ENCODE assay signal across 15 mouse cellular contexts in genomic region chr19:7178841-7179452, GRCm38 (mm10). TPM values are rescaled to one million over a fixed set of nuclear protein-coding genes. Genes with fewer than 3 reads are reported as not detected.
DNase-seq lines count a peak whose midpoint lies in the region; TF ChIP-seq lines count a peak whose summit lies in the region.
"Had no signal": no experiment of that assay in that cellular context is flagged by ENCODE, and none has a peak within 500 bp of the region (broad histone marks: within the 10 kb centered on the region; RNA-seq: fewer than 3 reads in every experiment).

No protein-coding gene starts in this region.

- DNase-seq in adrenal gland, adult 2 months = peak; percentile 42
- DNase-seq in adrenal gland, adult (ENCODE audit: inconsistent age in 2 of 2, low spot score in 1 of 2) = no peak
- DNase-seq in thymus, adult 2 months = no peak
- no peak for DNase-seq in thymus, postnatal 0 days (ENCODE audit: low spot score)
- DNase-seq in kidney, adult 2 months = peak; percentile 91
- DNase-seq in lung, postnatal 10 days = no peak
- no peak for DNase-seq in lung, postnatal 14 days
- DNase-seq: liver, embryonic 13.5 days; right cerebral cortex, postnatal 4 days; thymus, postnatal 36 days had no signal

- no peak for TF ChIP-seq POLR2A in thymus, adult 2 months (IDR thresholded peaks at IDR 0.05; ENCODE audit: control insufficient read depth, extremely low read depth, insufficient read depth, low read length, poor library complexity)
- peak; percentile 26 for TF ChIP-seq POLR2A in kidney, adult 2 months (IDR thresholded peaks at IDR 0.05; ENCODE audit: low read depth, low read length)
- no peak for TF ChIP-seq POLR2A in myocyte (IDR thresholded peaks at IDR 0.05; ENCODE audit: insufficient read length, low read depth)

- H3K79me2 ChIP-seq in myocyte (ENCODE audit: control insufficient read depth, insufficient read depth) = no peaks in the 10 kb centered on the region

- TF ChIP-seq CTCF in thymus, adult 2 months (IDR thresholded peaks at IDR 0.05; ENCODE audit: borderline replicate concordance, control insufficient read depth, extremely low read depth, insufficient read depth, low read length, poor library complexity) = 0 out of 2 replicates have a peak, but pooled peaks have one; percentile 13
- TF ChIP-seq CTCF in kidney, adult 2 months (conservative IDR thresholded peaks at IDR 0.05; ENCODE audit: insufficient read depth, insufficient read length, low read depth, low read length) = no peak

- peaks cover 36% of the 10 kb centered on the region for H3K4me1 ChIP-seq in thymus, adult 2 months (replicated peaks; ENCODE audit: control insufficient read depth, insufficient read depth, low read length)
- H3K4me1 ChIP-seq in kidney, adult 2 months (ENCODE audit: control insufficient read depth, insufficient read depth, low read length) = peaks cover 45% of the 10 kb centered on the region

- H3K27me3 ChIP-seq in thymus, adult 2 months (ENCODE audit: control insufficient read depth, insufficient read depth, low read length) = no peaks in the 10 kb centered on the region
- no peaks in the 10 kb centered on the region for H3K27me3 ChIP-seq in kidney, adult 2 months (replicated peaks; ENCODE audit: control insufficient read depth, insufficient read depth, low read length)
- no peaks in the 10 kb centered on the region for H3K27me3 ChIP-seq in myocyte (ENCODE audit: control insufficient read depth, insufficient read depth, insufficient read length)

- no peak overlapping the region for H3K4me3 ChIP-seq in thymus, adult 2 months (ENCODE audit: control insufficient read depth, insufficient read depth, low read length)
- H3K4me3 ChIP-seq in kidney, adult 2 months (ENCODE audit: insufficient read depth, low read depth, low read length) = no peak overlapping the region
- H3K4me3 ChIP-seq in myocyte = no peak overlapping the region
- H3K4me3 ChIP-seq: liver, embryonic 13.5 days; megakaryocyte, embryonic 14.5 days; neural tube, embryonic 15.5 days had no signal

- no peak overlapping the region for H3K27ac ChIP-seq in thymus, adult 2 months (ENCODE audit: control insufficient read depth, insufficient read depth, low read length)
- peak overlapping the region; percentile 75 for H3K27ac ChIP-seq in kidney, adult 2 months (ENCODE audit: insufficient read depth, low read depth, low read length)
- H3K27ac ChIP-seq: hindbrain, embryonic 14.5 days; liver, embryonic 13.5 days; neural tube, embryonic 15.5 days had no signal

- no peaks in the 10 kb centered on the region for H3K36me3 ChIP-seq in thymus, adult 2 months (ENCODE audit: control insufficient read depth, insufficient read depth, low read length)
- no peaks in the 10 kb centered on the region for H3K36me3 ChIP-seq in kidney, adult 2 months (ENCODE audit: control insufficient read depth, insufficient read depth, low read length)
- no peaks in the 10 kb centered on the region for H3K36me3 ChIP-seq in myocyte (ENCODE audit: control insufficient read depth, insufficient read depth)
- H3K36me3 ChIP-seq: G1E; liver, embryonic 13.5 days; neural tube, embryonic 15.5 days had no signal

- 31% methylated on average over 3 of the region's 3 CpGs for WGBS in thymus, adult 2 months
- WGBS in kidney, adult 2 months = 31% methylated on average over 3 of the region's 3 CpGs

- H3ac ChIP-seq in myocyte (ENCODE audit: control insufficient read depth, insufficient read length) = no peak overlapping the region

- peak overlapping the region; percentile 42 for H3K4me2 ChIP-seq in myocyte (ENCODE audit: low read depth)
- H3K4me2 ChIP-seq: hindbrain, embryonic 14.5 days; liver, embryonic 13.5 days; neural tube, embryonic 15.5 days had no signal

TF ChIP-seq in myocyte, 11 proteins besides CTCF, POLR2A, EP300 and RAD21:
- TF ChIP-seq CEBPB (IDR thresholded peaks at IDR 0.05; ENCODE audit: insufficient read depth, poor library complexity, severe bottlenecking) (no peak), USF1 (IDR thresholded peaks at IDR 0.05; ENCODE audit: low read depth) (no peak), E2F4 (IDR thresholded peaks at IDR 0.05; ENCODE audit: insufficient read depth) (no peak), TCF3 (IDR thresholded peaks at IDR 0.05; ENCODE audit: insufficient read length, low read depth) (peak; percentile 78), SRF (IDR thresholded peaks at IDR 0.05; ENCODE audit: control insufficient read depth, insufficient read length, low read depth) (peak; percentile 6), MYOD1 (IDR thresholded peaks at IDR 0.05; ENCODE audit: control insufficient read depth in 1 of 3, insufficient read length in 2 of 3, low read depth in 2 of 3) (peak in 2 of 3 experiments; percentile 95 to 98), MYOG (IDR thresholded peaks at IDR 0.05; ENCODE audit: control insufficient read depth in 1 of 3, insufficient read depth in 1 of 3, insufficient read length in 2 of 3, low read depth in 2 of 3) (peak; percentile 73 to 98 (median 96)), TCF12 (IDR thresholded peaks at IDR 0.05; ENCODE audit: insufficient read depth, poor library complexity, severe bottlenecking) (peak; percentile 92)

RNA-seq across cellular contexts. Expression of gene Otub1, which starts 27.2 kb away (rescaled TPM):
- 100 to 1,000 TPM; 130 to 138 TPM for total RNA-seq in adrenal gland, adult 2 months (2021)
- polyA plus RNA-seq in adrenal gland, adult 2 months (2012; rRNA removed) = 139 and 141 TPM in 2 replicates
- 176 and 191 TPM in 2 replicates for polyA plus RNA-seq in thymus, adult 2 months (2012; rRNA removed)
- polyA plus RNA-seq in thymus, postnatal 0 days (2015; fragmentation: Nextera tagmentation; extraction: Ambion mirVana) = 166 TPM in 2 replicates
- polyA plus RNA-seq in kidney, adult 2 months (2012; rRNA removed) = 122 and 126 TPM in 2 replicates
- 112 TPM for polyA plus RNA-seq in myocyte (2012; fragmentation: generic; extraction: Trizol)

RNA-seq across cellular contexts. Expression of gene Cox8a, which starts 38.5 kb away (rescaled TPM):
- total RNA-seq in adrenal gland, adult 2 months (2021) = 1,000 to 10,000 TPM; 1,087 to 1,191 TPM
- 2,774 and 3,841 TPM in 2 replicates for polyA plus RNA-seq in adrenal gland, adult 2 months (2012; rRNA removed)
- 1,690 and 1,818 TPM in 2 replicates for polyA plus RNA-seq in thymus, adult 2 months (2012; rRNA removed)
- polyA plus RNA-seq in thymus, postnatal 0 days (2015; fragmentation: Nextera tagmentation; extraction: Ambion mirVana) = 1,177 and 1,274 TPM in 2 replicates
- 3,607 and 3,750 TPM in 2 replicates for polyA plus RNA-seq in kidney, adult 2 months (2012; rRNA removed)
- 1,011 TPM for polyA plus RNA-seq in myocyte (2012; fragmentation: generic; extraction: Trizol)

Comparison
In these comparisons a context has a peak if more than half of its experiments do, and no peak if none do; other contexts are left out.
1. DNase-seq: peak in adrenal gland, adult 2 months (single experiment) and kidney, adult 2 months (single experiment); none in adrenal gland, adult (0 of 2), thymus, adult 2 months (single experiment), thymus, postnatal 0 days (single experiment), lung, postnatal 10 days (single experiment) and lung, postnatal 14 days (single experiment).